Mouse (Mus musculus): ENCODE measurements around the gene Ckap2. TPM values are rescaled to one million over a fixed set of nuclear protein-coding genes. Genes with fewer than 3 reads are reported as not detected.

Gene Ckap2
- polyA plus RNA-seq, 1 experiment from 2014 or later = 51.9 TPM

GRCm38 (mm10) chr8:22184884-22185283 lies 735 bp downstream of the Ckap2 start:
- H3K9me3 ChIP-seq = no peaks in the 10 kb centered on the region
- peaks cover 8% of the 10 kb centered on the region for H3K36me3 ChIP-seq (replicated peaks)
- H3K4me3 ChIP-seq = peak overlapping the region; percentile 86
- 0% methylated on average over 3 of the region's 3 CpGs for WGBS
- H3K27me3 ChIP-seq (replicated peaks; ENCODE audit: low read depth, poor library complexity, severe bottlenecking) = no peaks in the 10 kb centered on the region
- peak overlapping the region; percentile 97 for H3K27ac ChIP-seq (replicated peaks)
- peaks cover 12% of the 10 kb centered on the region for H3K4me1 ChIP-seq
- DNase-seq (ENCODE audit: low spot score) = peak; percentile 54

GRCm38 (mm10) chr8:22175966-22176365 lies 9.7 kb downstream of the Ckap2 start:
- no peak overlapping the region for H3K4me3 ChIP-seq
- no peak for DNase-seq (ENCODE audit: low spot score)
- peaks cover 83% of the 10 kb centered on the region for H3K36me3 ChIP-seq (replicated peaks)
- no peak overlapping the region for H3K27ac ChIP-seq (replicated peaks)
- no peaks in the 10 kb centered on the region for H3K27me3 ChIP-seq (replicated peaks; ENCODE audit: low read depth, poor library complexity, severe bottlenecking)
- H3K4me1 ChIP-seq = no peaks in the 10 kb centered on the region
- H3K9me3 ChIP-seq = peaks cover 11% of the 10 kb centered on the region
- 95% methylated on average over 7 of the region's 7 CpGs for WGBS

- Histone ChIP-seq H3K36me3 (replicated peaks) (peaks cover 66% of the 10 kb centered on the region), H3K27ac (replicated peaks) (no peak overlapping the region), H3K4me3 (no peak overlapping the region), H3K27me3 (replicated peaks; ENCODE audit: low read depth, poor library complexity, severe bottlenecking) (no peaks in the 10 kb centered on the region), H3K9me3 (no peaks in the 10 kb centered on the region), H3K4me1 (peaks cover 12% of the 10 kb centered on the region)
- WGBS = 90% methylated on average over 5 of the region's 5 CpGs
- DNase-seq (ENCODE audit: low spot score) = no peak
Measured at GRCm38 (mm10) chr8:22169167-22169566, 16.5 kb downstream of the Ckap2 start.

GRCm38 (mm10) chr8:22166080-22166603 lies 19.5 kb downstream of the Ckap2 start, which contains the start of gene Nek3:
Gene Nek3, minus strand, starts transcription at chr8:22166435.
- Histone ChIP-seq H3K27me3 (replicated peaks; ENCODE audit: low read depth, poor library complexity, severe bottlenecking) (no peaks in the 10 kb centered on the region), H3K4me3 (peak within 1 kb of the TSS; percentile 69), H3K4me1 (peaks cover 12% of the 10 kb centered on the region), H3K36me3 (replicated peaks) (peaks cover 41% of the 10 kb centered on the region), H3K9me3 (no peaks in the 10 kb centered on the region), H3K27ac (replicated peaks) (peak within 1 kb of the TSS; percentile 86)
- DNase-seq (ENCODE audit: low spot score) = peak; percentile 97
- under 1% methylated on average over 43 of the region's 43 CpGs for WGBS

GRCm38 (mm10) chr8:22165251-22166079 lies 20.2 kb downstream of the Ckap2 start:
- 59% methylated on average over 10 of the region's 10 CpGs for WGBS
- H3K27me3 ChIP-seq (replicated peaks; ENCODE audit: low read depth, poor library complexity, severe bottlenecking) = no peaks in the 10 kb centered on the region
- peaks cover 37% of the 10 kb centered on the region for H3K36me3 ChIP-seq (replicated peaks)
- no peak for DNase-seq (ENCODE audit: low spot score)
- H3K4me1 ChIP-seq = peaks cover 12% of the 10 kb centered on the region
- H3K4me3 ChIP-seq = peak overlapping the region; percentile 69
- H3K9me3 ChIP-seq = no peaks in the 10 kb centered on the region
- peak overlapping the region; percentile 86 for H3K27ac ChIP-seq (replicated peaks)

- no peak for DNase-seq (ENCODE audit: low spot score)
- H3K27me3 ChIP-seq (replicated peaks; ENCODE audit: low read depth, poor library complexity, severe bottlenecking) = no peaks in the 10 kb centered on the region
- no peak overlapping the region for H3K4me3 ChIP-seq
- H3K27ac ChIP-seq (replicated peaks) = no peak overlapping the region
- WGBS = 86% methylated on average over 10 of the region's 10 CpGs
- no peaks in the 10 kb centered on the region for H3K9me3 ChIP-seq
- peaks cover 35% of the 10 kb centered on the region for H3K36me3 ChIP-seq (replicated peaks)
- H3K4me1 ChIP-seq = peaks cover 12% of the 10 kb centered on the region
Measured at GRCm38 (mm10) chr8:22164431-22164830, 21.2 kb downstream of the Ckap2 start.

GRCm38 (mm10) chr8:22162206-22162605 lies 23.4 kb downstream of the Ckap2 start:
- Histone ChIP-seq H3K27me3 (replicated peaks; ENCODE audit: low read depth, poor library complexity, severe bottlenecking) (no peaks in the 10 kb centered on the region), H3K4me1 (peaks cover 12% of the 10 kb centered on the region), H3K9me3 (no peaks in the 10 kb centered on the region), H3K4me3 (no peak overlapping the region), H3K36me3 (replicated peaks) (peaks cover 18% of the 10 kb centered on the region), H3K27ac (replicated peaks) (no peak overlapping the region)
- WGBS = 91% methylated on average over 8 of the region's 8 CpGs
- DNase-seq (ENCODE audit: low spot score) = no peak

- peaks cover 20% of the 10 kb centered on the region; the same call in 1 of the 2 replicates for H3K36me3 ChIP-seq (replicated peaks)
- no peak overlapping the region for H3K27ac ChIP-seq (replicated peaks)
- WGBS = 92% methylated on average over 3 of the region's 3 CpGs
- H3K9me3 ChIP-seq = no peaks in the 10 kb centered on the region
- no peaks in the 10 kb centered on the region for H3K27me3 ChIP-seq (replicated peaks; ENCODE audit: low read depth, poor library complexity, severe bottlenecking)
- no peak overlapping the region for H3K4me3 ChIP-seq
- DNase-seq (ENCODE audit: low spot score) = no peak
- H3K4me1 ChIP-seq = no peaks in the 10 kb centered on the region
Measured at GRCm38 (mm10) chr8:22150345-22150663, 35.3 kb downstream of the Ckap2 start.

GRCm38 (mm10) chr8:22149643-22150344 lies 35.8 kb downstream of the Ckap2 start:
- Histone ChIP-seq H3K27me3 (replicated peaks; ENCODE audit: low read depth, poor library complexity, severe bottlenecking) (no peaks in the 10 kb centered on the region), H3K9me3 (no peaks in the 10 kb centered on the region), H3K4me3 (no peak overlapping the region), H3K36me3 (replicated peaks) (peaks cover 15% of the 10 kb centered on the region; the same call in 1 of the 2 replicates), H3K27ac (replicated peaks) (no peak overlapping the region), H3K4me1 (no peaks in the 10 kb centered on the region)
- no peak for DNase-seq (ENCODE audit: low spot score)
- WGBS = 94% methylated on average over 11 of the region's 11 CpGs

- DNase-seq (ENCODE audit: low spot score) = no peak
- Histone ChIP-seq H3K27ac (replicated peaks) (no peak overlapping the region), H3K36me3 (replicated peaks) (peaks cover 10% of the 10 kb centered on the region; the same call in 1 of the 2 replicates), H3K27me3 (replicated peaks; ENCODE audit: low read depth, poor library complexity, severe bottlenecking) (no peaks in the 10 kb centered on the region), H3K9me3 (no peaks in the 10 kb centered on the region), H3K4me1 (no peaks in the 10 kb centered on the region), H3K4me3 (no peak overlapping the region)
- WGBS = 93% methylated on average over 7 of the region's 7 CpGs
Measured at GRCm38 (mm10) chr8:22148367-22148740, 37.3 kb downstream of the Ckap2 start.

GRCm38 (mm10) chr8:22147706-22148366 lies 37.8 kb downstream of the Ckap2 start:
- Histone ChIP-seq H3K4me3 (no peak overlapping the region), H3K36me3 (replicated peaks) (peaks cover 10% of the 10 kb centered on the region; the same call in 1 of the 2 replicates), H3K27ac (replicated peaks) (no peak overlapping the region), H3K4me1 (no peaks in the 10 kb centered on the region), H3K9me3 (no peaks in the 10 kb centered on the region), H3K27me3 (replicated peaks; ENCODE audit: low read depth, poor library complexity, severe bottlenecking) (no peaks in the 10 kb centered on the region)
- no peak for DNase-seq (ENCODE audit: low spot score)
- 74% methylated on average over 9 of the region's 9 CpGs for WGBS

- 84% methylated on average over 6 of the region's 6 CpGs for WGBS
Measured at GRCm38 (mm10) chr8:22145831-22146230, 39.8 kb downstream of the Ckap2 start.

More at GRCm38 (mm10) chr8:22145831-22146230, 39.8 kb downstream of the Ckap2 start:
- no peak overlapping the region for H3K4me3 ChIP-seq
- no peak for DNase-seq (ENCODE audit: low spot score)
- H3K4me1 ChIP-seq = no peaks in the 10 kb centered on the region
- peaks cover 17% of the 10 kb centered on the region for H3K36me3 ChIP-seq (replicated peaks)
- H3K9me3 ChIP-seq = no peaks in the 10 kb centered on the region
- no peaks in the 10 kb centered on the region for H3K27me3 ChIP-seq (replicated peaks; ENCODE audit: low read depth, poor library complexity, severe bottlenecking)
- no peak overlapping the region for H3K27ac ChIP-seq (replicated peaks)
